Mouse (Mus musculus) CD4-positive, CD25-positive, alpha-beta regulatory T cell, adult 4 months (primary cell): ENCODE results near the gene Cenpf. TPM values are rescaled to one million over a fixed set of nuclear protein-coding genes. Genes with fewer than 3 reads are reported as not detected.

Experiments used
- ATAC-seq: one replicate; pipeline ENCODE4 v1.8.0; 2017
- polyA plus RNA-seq, 2 experiments: library from polyadenylated mRNA; unstranded; fragments of 100-300 nt; shearing (Covaris generic); gene quantifications; one replicate each; pipeline ENCODE4 v1.2.1; 2017

Cenpf gene
- polyA plus RNA-seq = 1 to 10 TPM; 1.7 to 4.8 TPM

DNA sequence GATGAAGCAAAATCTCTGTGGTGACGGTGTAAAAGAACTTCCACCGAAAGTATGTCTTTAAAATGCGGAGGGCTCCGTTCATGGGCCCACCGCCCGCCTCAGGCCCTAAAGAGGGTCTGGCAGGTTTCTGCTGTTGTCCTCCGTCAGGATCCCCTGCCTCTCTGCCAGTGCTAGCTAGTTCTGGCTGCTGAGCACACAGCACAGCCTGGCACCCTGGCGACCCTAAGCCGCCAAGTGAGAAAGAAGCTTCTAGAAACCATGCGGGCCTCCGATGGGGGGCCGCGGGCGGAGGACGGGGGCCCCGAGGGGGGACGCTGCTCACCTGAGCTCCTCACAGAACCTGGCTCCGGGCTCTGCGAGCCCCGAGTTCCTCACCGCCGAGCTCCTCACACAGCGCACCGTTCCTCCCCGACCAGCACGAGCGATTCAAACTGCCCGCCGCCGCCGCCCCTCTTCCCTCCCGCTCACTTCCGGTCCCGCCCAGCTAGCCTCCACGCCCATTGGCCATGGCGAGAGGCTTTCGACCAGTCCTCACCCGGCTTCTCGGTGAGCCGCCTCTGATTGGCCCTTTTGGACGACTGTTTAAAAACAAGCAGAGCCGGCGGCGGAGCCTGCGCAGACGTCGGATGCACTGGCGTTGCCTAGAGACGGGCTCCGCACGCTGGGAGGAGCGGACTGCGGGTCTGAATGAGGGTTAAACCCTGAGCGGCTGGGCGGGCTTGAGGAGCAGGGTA lies at the start of gene Cenpf:
Cenpf (minus strand) TSS at position 433 of the 734 bp plus-strand sequence.
- peak; percentile 100 for ATAC-seq

DNA sequence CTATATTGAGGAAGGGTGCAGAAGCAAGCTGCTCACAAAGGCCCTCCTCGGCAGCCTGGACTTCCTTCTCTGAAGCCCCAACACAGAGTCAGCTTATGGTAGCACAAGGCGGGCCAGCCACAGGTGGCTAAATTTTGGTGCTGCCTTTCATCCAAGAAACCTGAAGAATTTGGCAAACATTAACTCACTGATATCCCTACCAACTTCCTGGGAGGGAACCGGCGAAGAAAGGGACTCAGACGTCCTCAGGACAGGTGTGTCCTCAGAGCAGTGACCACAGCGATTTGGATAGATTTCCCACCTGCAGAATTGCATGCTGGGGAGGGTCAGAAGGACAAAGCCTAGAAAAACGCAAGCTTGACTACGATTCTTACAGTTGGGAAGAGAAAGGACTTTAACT lies 44.3 kb upstream of the Cenpf start:
- no peak for ATAC-seq

DNA sequence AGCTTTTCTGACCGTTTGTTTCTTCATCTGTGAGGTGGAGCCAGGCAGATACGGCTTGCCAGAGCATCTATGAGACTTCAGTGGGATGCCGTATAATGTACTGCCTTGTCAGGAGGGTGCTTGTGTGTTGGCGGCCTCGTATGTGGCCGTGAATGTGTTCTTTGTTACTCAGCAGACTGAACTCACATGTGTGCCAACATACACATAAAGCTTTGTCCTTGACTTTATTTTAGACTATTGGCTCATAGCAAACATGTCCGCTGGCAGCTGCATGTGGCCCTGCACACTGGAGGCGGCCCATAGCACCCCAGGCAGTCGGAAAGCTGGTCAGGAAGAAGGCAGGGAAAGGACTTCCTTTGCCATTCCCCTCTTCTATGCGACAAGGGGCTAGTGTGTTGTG lies 43.8 kb upstream of the Cenpf start:
- no peak for ATAC-seq

DNA sequence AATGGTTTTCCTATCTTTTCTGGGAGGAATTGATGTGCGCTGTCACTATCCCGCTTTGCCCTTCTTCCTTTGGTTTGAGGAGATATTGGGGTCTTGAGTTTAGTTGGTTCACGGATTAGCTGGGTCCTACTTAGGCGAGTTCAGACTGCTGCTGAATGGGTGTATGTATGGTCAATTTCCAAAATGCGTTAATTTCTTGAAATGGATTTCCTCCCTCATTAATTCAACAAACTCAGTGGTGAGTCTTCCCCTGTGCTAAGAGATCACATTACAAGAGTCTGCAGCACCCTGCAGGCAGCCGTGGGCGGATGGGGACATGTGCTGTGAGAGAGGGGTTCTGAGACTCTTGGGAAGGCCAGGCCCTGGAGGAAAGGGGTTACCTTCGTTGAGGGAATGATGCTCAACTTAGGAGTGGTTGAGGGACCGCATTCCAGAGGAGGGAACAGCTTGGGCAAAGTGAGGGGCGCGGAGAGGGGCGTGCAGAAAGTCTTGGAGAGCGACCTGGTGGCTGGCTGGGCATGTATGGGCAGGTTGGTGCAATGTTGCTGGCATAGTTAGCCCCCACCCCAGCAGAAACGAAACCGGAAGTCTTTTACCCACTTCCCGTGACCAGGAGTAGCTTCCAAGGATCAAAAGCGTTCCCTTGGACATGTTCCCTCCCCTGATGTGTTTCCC lies 41.4 kb upstream of the Cenpf start:
- no peak for ATAC-seq

DNA sequence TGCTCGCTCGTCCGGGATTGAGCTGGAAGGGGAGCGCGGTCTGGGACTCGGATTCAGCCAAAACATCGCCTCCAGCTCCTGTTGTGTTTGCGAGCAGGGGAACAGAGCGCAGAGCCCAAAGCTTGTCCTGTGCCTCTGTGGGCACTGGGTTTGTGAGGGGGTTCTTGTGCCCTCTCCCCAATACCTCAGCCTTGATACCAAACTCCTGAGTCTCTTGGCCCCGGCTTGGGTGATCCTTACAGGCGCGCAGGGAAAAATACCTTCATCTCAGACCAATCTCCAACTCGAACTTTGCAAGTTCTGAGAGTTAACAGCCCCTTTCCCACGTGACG lies 40.9 kb upstream of the Cenpf start:
- ATAC-seq = no peak

DNA sequence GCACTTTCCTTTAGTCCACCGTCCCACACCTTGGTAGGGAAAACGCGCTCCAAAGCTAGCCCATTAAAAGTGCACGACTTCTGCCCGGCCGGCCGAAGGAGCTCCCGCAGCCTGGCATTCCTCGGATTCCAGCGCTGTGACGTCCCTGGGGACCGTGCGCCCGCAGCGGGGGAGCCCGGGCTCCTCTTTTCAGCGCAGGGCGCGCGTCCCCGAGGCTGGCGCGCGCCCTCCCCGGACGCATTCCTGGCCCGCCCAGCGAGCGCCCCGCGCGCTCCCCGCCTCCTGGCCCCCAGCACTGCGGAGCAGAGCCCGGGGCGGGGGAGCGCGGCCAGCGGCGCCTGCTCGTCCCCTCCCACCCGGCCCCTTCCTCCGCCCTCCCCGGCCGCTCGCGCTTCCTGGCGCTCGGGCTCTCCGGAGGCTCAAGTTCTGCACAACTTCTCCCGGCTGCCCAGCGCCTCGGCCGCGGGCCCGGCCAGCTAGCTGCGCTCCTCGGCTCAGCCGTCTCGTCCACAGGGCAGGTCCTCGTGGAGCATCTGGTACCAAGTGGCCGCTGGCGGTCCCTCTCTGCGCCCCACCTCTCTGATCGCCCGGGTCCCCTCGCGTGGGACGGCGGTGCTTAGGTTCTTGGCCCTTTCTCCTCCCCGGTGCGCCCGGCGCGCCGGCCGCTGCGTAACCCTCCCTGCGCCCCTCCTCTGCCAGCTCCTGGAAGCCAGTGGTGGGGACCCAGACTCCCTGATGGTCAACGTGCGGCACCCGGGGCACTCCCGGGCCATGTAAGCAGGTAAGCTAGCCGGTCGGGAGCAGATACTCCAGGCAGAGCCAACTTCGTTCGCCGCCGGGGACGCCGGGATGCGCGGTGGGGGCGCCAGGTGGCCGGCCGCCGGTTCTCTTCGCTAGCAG lies 40.2 kb upstream of the Cenpf start, which contains the start of gene Ptpn14:
Ptpn14 (plus strand) TSS at position 385 of the 900 bp plus-strand sequence.
- ATAC-seq = no peak

DNA sequence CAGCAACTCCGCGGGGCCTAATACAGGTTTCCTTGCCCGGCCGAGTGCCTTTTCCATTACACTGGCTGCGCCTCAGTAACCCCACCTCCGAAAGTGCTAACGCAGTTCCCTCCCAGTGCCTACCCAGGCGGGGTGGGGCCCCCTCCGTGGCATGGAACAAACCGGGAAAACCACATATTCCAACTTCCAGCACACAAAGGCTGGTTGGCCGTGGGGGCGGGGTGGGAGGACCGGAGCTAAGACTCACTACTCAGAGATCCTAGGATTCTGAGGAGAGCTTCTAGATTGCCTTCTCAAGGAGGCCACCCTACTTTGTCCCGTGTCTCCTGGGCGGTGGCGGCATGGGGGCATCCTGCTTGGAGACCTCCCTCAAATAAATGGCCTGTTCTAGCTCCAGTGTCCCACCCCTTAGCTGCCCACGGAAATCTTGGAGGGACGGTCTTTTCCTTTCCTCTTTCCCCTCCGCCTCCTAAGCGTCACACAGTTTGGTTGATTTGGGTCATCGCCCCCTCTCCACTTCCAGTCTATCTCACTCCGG lies 39.5 kb upstream of the Cenpf start:
- ATAC-seq = no peak

DNA sequence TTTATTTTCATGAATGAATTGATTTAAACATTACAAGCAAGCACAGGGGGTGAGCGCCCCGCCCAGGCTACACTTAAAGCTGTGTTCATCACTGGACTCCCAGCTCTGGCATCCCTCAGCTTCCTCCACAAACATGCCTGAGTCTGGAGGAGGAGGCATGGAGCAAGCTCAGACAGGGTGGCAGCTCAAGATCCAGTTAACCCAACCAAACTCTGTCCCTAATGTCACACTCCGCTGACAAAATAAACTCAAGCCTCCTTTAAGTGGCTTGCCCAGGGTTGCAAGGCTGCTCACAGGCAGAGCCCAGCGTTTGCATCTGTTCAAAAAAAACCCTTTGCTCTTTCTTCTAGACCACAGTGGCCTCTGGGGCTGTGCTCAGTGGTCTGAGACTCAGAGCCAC lies 38.2 kb upstream of the Cenpf start:
- no peak for ATAC-seq

DNA sequence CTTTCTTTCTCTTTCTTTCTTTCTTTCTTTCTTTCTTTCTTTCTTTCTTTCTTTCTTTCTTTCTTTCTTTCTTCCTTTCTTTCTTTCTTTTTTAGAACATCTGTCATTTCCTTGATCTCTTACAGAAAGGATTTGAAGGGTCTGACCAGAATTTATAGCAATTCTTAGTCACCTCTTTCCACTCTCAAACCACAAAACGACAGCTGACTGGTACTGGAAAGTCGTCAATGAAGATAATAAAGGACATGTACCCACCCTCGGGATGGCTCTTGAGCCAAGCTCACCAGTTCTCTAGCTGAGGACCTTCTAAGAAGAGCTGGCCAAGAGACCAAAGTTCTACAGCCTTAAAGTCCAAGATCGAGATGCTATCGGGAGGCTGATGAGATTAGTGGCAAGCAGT lies 30.7 kb upstream of the Cenpf start:
- no peak for ATAC-seq

DNA sequence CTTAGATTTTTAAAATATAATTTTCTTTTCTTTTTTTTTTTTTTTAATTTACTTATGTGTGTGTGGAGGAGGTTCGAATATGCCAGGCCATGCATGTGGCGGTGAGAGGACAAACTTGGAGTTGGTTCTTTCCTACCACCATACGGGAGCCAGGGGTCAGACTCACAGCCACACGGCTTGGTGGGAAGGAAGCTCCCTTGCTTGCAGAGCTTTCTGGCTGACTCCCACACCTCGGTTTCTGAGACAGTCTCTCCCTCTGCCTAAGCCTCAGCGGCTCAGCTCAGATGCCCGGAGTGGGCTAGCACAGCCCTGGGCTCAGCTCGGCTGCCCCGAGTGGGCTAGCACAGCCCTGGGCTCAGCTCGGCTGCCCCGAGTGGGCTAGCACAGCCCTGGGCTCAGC lies 29.7 kb upstream of the Cenpf start:
- no peak for ATAC-seq

DNA sequence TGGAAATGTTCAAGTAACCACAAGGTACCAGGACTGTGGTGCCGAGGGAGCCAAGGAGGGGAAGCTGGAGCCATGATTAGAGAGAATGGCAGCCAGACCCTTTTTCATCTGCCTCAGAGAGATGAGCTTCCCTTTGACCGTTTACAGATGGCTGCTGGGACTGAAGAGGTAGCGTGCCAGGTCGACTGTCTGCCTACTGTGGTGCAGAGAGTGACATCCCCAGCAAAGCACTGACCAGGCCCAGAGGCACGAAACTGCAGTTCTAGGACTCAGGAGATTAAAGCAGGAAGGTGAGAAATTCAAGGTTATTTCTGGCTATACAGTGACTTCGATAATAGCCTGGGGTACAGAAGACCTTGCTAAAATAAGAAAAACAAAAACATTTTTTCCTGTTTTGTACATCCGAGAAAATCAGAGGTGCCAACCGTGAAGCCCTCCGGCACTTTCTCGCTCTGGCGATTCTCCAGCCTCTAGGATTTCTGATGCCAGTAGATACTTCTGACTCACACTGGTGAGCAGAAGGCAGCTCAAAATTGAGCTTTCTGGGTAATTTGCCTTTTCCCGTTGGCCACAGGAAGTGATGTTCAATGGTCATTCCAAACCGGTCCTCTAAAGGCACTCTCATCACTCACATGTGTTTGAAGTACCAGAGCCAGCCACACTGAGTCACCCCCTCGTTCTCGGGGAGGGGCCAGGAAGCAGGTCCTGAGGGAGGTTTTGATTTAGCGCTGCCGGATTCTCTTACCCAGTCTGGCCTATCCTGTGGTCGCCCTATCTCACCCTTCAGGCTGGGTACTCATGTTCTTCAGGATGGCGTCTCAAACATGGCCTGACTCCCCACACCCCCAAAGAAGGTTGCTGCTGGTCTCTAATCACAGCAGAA lies 28.3 kb upstream of the Cenpf start:
- no peak for ATAC-seq

DNA sequence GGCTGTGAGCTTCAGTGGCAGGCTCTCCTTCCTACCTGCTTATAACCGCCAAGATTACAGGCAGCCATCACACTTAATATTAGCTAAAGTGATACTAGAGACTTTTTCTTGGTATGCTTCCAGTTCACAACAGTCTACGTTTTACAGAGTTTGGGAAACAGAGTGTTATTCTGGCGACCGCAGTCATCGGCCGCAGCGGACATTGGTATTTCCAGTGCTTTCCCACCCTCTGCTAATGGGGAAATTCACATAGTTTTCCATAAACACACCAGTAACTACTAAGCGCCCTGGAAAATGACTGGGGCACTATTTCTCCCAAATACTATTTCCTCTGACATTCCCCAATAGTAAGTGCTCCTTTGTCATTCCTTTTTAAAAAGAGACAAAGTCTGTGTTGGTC lies 21.1 kb upstream of the Cenpf start:
- ATAC-seq = no peak

DNA sequence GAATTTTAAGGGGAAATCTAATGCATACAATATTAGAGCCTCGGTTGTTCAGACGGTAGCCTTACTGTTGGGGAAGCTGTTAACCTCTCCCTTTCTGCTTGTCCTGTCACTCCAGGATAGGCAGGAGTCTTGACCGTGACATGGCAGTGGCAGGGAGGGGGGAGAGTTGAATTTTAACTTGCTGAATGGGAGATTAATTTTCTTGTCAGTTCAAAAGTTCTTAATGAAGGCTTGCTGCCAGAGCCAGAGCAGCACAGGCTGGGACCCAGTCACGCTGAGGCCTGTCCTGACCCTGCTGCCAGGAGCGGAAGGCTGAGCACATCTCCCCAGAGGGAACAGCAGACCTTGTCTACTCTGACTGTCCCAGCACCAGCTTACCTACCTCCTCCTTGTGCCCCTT lies 19.5 kb upstream of the Cenpf start:
- ATAC-seq = no peak

DNA sequence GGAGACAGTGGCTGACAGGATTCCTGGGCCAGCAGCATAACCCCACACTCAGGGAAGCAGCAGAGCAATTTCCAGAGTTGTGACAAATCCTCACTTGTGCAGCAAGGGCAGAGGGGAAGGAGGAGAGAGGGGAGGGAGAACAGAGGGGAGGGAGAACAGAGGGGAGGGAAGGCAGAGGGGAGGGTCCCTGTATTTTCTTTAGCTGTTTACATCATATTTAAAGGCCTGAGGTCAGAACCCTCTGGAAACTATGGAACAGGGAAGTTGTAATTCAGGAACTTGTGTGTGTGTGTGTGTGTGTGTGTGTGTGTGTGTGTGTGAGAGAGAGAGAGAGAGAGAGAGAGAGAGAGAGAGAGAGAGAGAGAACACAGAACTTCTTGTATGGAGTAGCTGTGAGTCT lies 19.1 kb upstream of the Cenpf start:
- ATAC-seq = no peak

DNA sequence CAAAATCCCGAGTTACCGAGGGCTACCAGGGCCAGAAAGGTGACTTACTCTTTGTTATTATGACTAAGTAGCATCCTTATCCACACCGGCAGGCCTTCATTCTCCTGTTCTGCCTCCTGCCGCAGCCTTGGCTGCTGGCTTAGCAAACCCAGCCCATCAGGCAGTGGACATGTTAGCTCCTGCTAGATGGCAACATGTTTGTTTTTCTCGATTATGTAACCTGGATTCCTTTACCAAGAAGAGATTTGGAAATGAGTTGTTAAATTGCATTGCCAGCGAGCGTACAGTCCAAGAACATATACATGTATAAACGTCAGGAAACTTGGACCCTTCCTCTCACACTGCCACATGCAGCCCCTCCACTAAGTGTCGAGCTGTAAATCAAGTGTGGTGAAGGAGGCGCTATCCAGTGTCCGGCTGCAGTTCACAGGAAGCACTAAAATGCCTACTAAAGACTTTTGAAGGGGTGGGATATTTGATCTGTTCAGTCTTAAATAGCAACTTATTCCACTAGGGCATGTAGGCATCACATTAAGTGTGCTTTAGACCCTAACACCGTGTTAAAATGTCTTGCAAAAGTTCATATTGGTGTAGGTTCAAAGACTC lies 18.3 kb upstream of the Cenpf start:
- no peak for ATAC-seq

DNA sequence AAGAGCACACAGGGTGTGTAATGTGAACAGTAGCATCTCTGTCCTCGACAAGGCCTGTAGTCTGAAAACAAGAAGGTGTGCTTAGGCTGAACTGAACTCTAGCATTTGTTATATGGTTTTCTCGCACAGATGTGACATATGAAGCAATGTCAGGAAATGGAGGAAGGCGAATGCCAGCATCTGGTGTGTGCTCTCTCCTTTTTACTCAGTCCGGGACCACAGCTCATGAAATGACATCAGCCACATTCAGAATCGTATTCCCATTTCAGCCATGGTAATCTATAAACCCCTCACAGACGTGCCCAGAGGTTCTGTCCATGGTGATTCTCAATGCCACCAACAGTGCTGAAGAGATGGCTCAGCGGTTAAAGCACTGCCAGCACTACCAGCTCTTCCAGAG lies 15.7 kb upstream of the Cenpf start:
- ATAC-seq = no peak

DNA sequence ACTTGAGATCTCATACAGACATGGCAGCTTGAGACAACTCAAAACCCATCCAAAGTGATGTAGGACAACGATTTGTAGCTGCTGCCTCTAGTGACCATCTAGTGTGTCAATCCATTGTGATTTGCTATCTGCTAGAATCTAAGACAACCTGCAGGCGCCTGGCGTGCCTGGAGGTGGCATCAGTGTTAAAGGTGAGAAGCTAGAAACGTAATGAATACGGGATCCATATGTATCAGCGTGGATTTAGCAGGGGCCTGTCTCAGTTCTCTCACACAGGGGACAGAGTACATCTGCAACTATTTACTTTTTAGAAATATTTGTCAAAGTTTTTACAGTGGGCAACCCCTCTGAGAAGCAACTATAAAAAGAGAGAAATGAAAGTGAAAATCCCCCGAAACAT lies 15.3 kb upstream of the Cenpf start:
- ATAC-seq = peak; percentile 67

DNA sequence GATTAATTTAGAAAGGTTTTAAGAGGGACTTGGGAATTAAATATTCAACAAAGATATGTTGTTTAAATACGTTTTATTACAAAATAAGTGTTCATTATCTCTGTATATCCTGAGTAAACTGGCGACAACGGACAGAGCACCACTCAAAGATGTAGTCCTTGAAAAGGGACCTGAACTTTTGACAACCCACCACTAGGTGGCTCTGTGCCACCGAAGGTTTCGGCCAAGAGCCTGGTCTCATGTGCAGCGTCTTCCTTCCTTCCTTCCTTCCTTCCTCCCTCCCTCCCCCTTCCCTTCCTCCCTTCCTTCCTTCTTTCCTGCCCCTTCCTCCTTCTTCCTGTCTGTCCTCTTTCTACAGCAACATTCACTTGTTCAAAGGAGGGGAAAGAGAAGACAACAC lies 13.1 kb upstream of the Cenpf start:
- peak; percentile 84 for ATAC-seq

DNA sequence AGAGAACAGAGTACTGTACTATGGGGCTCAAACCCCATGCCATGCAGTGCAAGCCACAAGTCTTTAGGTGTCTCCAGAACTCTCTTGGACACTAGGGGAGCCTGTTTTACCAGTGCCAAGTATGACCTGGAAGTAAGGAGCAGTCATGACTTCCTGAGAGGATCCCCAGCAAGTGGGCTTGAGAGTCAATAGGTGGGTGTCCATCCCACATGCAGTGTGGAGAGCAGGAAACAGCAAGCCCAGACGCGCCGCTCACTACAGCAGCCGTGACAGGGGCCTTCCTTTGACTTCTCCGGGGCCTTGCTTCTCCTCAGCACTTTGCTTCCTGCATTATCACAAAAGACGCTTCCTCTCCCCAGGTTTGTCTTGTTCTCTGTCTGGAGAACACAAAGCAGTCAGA lies 12.3 kb upstream of the Cenpf start:
- ATAC-seq = no peak

DNA sequence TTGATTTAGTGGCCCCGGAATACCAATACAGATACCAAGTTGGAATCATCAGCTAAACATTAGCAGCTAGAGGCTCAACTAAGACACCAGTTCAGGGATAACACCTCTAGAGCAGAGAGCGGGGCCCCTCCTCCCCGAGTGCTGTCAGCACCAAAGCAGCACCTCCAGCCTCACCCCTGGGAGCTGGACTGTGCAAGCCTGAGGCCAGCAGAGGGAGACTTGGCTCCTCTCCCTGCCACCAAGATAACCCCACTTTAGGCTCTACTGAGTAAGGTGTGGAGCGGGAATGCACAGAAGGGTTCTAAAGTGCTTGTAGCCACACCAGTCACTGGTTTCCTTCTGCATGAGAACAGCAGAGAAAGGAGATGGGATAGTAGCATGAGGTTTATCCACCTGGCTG lies 10.5 kb upstream of the Cenpf start:
- no peak for ATAC-seq

DNA sequence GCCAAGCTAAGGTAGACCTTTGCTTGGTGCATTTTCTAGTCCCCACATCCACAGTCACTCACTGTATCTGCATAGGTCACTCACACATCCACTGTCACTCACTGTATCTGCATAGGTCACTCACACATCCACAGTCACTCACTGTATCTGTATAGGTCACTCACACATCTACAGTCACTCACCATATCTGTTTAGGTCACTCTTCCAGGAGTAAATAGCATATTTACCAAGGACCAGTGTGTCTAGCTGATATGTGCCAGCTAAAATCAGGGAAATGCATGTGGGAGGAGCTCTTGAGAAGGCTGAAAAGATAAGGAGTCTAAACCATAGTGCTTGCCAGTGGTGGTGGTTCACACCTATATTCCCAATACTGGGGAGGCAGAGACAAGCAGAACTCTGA lies 7.4 kb upstream of the Cenpf start:
- ATAC-seq = no peak

DNA sequence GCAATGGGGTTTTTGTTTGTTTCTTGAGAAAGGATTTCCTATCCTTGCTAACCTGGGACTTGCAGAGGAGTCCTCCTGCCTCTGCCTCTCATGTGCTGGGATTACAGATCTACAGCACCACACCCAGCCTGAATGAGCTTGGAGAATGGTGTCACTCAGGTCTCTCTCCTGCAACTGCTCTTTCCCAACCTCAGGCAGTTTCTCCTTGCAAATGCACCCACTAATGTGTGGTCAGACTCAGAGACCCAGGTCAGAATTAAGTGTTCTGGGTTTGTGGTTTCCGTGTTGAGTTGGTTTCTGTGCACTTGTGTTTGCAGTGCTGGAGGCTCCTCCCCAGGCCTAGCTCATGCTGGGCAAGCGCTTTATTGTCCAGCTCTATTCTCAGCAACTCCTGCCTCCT lies 6.5 kb upstream of the Cenpf start:
- ATAC-seq = no peak
